Mouse (Mus musculus) ES-Bruce4 (cell line): ENCODE results near the gene Zfp14.

ENCODE experiments used
- EP300 ChIP-seq: IDR thresholded peaks from 2 replicates; pipeline ENCODE4 v1.6.1; 2011; ENCODE audit warnings: low read depth, low read length; ENCODE audit not compliant: insufficient read depth
- POLR2A ChIP-seq: IDR thresholded peaks from one replicate; pipeline ENCODE4 v1.8.1; 2011; ENCODE audit warnings: low read length; ENCODE audit not compliant: insufficient read depth

GRCm38 (mm10) chr7:30099297-30099696 is 48.1 kb upstream of the Zfp14 start:
- TF ChIP-seq EP300 (no peak), POLR2A (no peak)
